Mouse (Mus musculus) megakaryocyte, embryonic 14.5 days (primary cell): ENCODE data around the gene Large1.

Source experiments
- FLI1 ChIP-seq: IDR thresholded peaks from 2 replicates; pipeline ENCODE4 v1.6.1; 2012; ENCODE audit warnings: low read length, inconsistent platforms, mixed read lengths
- GATA1 ChIP-seq: IDR thresholded peaks from 3 replicates; pipeline ENCODE4 v1.6.1; 2012; ENCODE audit warnings: mixed read lengths, low read length, inconsistent platforms, borderline replicate concordance

DNA sequence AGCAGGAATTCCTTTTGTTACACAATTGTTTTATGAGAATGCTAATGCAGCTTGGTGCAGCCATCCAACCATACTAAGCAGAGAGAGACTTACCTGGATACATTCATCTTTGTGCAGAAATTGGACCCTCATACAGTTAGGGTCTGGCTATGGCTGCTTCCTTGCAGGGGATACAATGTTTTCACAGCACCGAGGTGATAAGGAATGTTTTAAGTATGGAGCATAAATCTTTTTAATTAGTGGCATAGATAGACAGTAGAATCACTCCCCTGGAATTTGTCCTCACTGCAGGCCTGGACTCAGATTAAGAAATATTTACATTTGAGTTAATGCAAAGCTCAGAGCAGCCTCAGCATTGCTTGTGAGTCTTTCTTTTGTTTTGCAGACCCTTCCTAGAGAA lies 47.0 kb upstream of the Large1 start:
- no peak for TF ChIP-seq GATA1
- TF ChIP-seq FLI1 = no peak
